Mouse (Mus musculus): Measurements from ENCODE around the gene Snap47. TPM values are rescaled to one million over a fixed set of nuclear protein-coding genes. Genes with fewer than 3 reads are reported as not detected.
A peak's percentile ranks its signal among the peaks of the same experiment; 100 is the strongest.
"Not testable (repeated sequence)": the region's sequence is repeated elsewhere in the genome, so short reads cannot be mapped to it uniquely, and the experiment has no call there.

The Snap47 gene
- polyA plus RNA-seq, 1 experiment from 2014 or later: 98.8 TPM

DNA sequence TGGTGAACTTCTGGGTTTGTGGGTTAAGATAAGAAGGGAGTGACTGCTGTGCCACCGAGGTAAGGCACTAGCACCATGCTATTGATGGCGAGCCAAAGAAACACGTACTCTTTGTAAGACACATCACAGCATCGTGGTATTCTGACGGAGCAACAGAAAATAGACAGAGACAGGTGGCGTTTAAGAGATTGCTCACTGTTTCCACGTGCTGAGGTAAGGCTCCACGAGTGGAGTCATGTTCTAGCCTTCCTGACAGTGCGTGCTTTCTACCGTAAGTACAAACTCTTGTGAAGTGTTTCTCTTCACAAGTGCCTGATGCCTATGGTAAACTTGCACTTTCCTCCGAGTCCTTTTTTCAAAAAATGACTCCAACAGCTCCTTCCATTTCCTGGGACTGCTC, 81.1 kb downstream of the Snap47 start:
- 79% methylated on average over 11 of the region's 11 CpGs for WGBS
- Histone ChIP-seq H3K4me3 (ENCODE audit: control insufficient read depth in 1 of 2, insufficient read depth in 1 of 2, low read depth in 1 of 2, low read length in 2 of 2) (no peak overlapping the region), H3K9ac (ENCODE audit: low read length) (no peak overlapping the region), H3K36me3 (ENCODE audit: control insufficient read depth, insufficient read depth, low read length) (no peaks in the 10 kb centered on the region), H3K9me3 (ENCODE audit: control insufficient read depth, low read length) (no peaks in the 10 kb centered on the region), H3K4me1 (ENCODE audit: control insufficient read depth in 2 of 2, insufficient read depth in 2 of 2, low read length in 2 of 2) (peaks cover 0 to 4% of the 10 kb centered on the region in 2 experiments; a peak in 2 of 4 replicates), H3K27ac (replicated peaks in 1 of 2; ENCODE audit: control insufficient read depth in 1 of 2, insufficient read depth in 1 of 2, low read depth in 2 of 2, low read length in 2 of 2) (no peak overlapping the region), H3K4me2 (ENCODE audit: low read length) (no peak overlapping the region), H3K27me3 (ENCODE audit: control insufficient read depth, insufficient read depth, low read length) (no peaks in the 10 kb centered on the region)
- ATAC-seq (ENCODE audit: insufficient number of reproducible peaks, insufficient read depth, low FRiP score, low read depth): no peak

- not testable (repeated sequence) for ATAC-seq (ENCODE audit: insufficient number of reproducible peaks, insufficient read depth, low FRiP score, low read depth); H3K27me3 ChIP-seq (ENCODE audit: control insufficient read depth, insufficient read depth, low read length); H3K4me2 ChIP-seq (ENCODE audit: low read length); H3K4me3 ChIP-seq (ENCODE audit: control insufficient read depth in 1 of 2, insufficient read depth in 1 of 2, low read depth in 1 of 2, low read length in 2 of 2); H3K36me3 ChIP-seq (ENCODE audit: control insufficient read depth, insufficient read depth, low read length); H3K9ac ChIP-seq (ENCODE audit: low read length); H3K27ac ChIP-seq (replicated peaks in 1 of 2; ENCODE audit: control insufficient read depth in 1 of 2, insufficient read depth in 1 of 2, low read depth in 2 of 2, low read length in 2 of 2); H3K9me3 ChIP-seq (ENCODE audit: control insufficient read depth, low read length)
- peaks cover 6 to 14% of the 10 kb centered on the region in 2 experiments; a peak in 3 of 4 replicates for H3K4me1 ChIP-seq (ENCODE audit: control insufficient read depth in 2 of 2, insufficient read depth in 2 of 2, low read length in 2 of 2)
- WGBS: 81% methylated on average over 4 of the region's 4 CpGs
Measured at GRCm38 (mm10) chr11:59367955-59368354, 83.0 kb downstream of the Snap47 start.

DNA sequence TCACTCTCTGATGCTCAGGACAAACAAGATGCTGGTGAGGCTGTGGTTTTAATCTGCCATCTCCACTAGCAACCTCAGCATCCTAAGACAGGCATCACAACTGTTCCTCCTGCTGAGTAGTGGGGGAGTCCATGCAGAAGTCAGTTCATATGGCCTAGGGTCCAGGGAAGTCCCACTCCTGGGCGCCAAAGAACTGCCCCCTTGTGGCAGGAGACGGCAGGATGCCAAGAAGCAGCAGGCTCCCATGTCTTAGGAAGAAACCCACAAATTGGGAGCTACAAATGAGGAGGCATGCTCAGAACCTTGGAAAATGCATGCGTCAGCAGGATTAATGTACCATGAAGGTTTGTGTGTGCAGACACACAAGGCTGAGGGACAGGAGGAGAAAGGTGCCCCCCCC, 84.4 kb downstream of the Snap47 start:
- WGBS: 28% methylated on average over 3 of the region's 3 CpGs
- Histone ChIP-seq H3K4me1 (ENCODE audit: control insufficient read depth in 2 of 2, insufficient read depth in 2 of 2, low read length in 2 of 2) (peaks cover 6 to 14% of the 10 kb centered on the region in 2 experiments; a peak in 3 of 4 replicates), H3K36me3 (ENCODE audit: control insufficient read depth, insufficient read depth, low read length) (no peaks in the 10 kb centered on the region), H3K4me3 (ENCODE audit: control insufficient read depth in 1 of 2, insufficient read depth in 1 of 2, low read depth in 1 of 2, low read length in 2 of 2) (no peak overlapping the region), H3K9ac (ENCODE audit: low read length) (no peak overlapping the region), H3K27ac (replicated peaks in 1 of 2; ENCODE audit: control insufficient read depth in 1 of 2, insufficient read depth in 1 of 2, low read depth in 2 of 2, low read length in 2 of 2) (no peak overlapping the region), H3K9me3 (ENCODE audit: control insufficient read depth, low read length) (no peaks in the 10 kb centered on the region), H3K4me2 (ENCODE audit: low read length) (no peak overlapping the region), H3K27me3 (ENCODE audit: control insufficient read depth, insufficient read depth, low read length) (no peaks in the 10 kb centered on the region)
- no peak for ATAC-seq (ENCODE audit: insufficient number of reproducible peaks, insufficient read depth, low FRiP score, low read depth)

DNA sequence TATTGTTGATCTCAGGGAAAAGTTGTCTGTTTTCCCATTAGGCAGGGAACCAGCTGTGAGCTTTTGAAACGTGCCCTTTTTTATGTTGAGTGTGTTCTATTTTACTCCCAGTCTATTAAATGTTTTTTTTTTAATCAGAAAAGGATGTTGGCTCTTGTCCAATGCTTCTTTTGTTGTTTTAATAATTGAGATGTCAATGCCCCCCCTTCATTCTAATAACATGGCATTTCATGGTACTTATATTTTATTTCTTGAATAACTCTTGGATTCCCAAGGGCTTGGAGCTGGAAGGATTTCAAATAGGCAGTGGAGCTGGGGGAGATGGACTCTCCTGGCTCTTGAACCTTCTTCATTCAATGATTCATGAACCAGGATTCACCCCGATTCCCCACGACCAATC, 85.0 kb downstream of the Snap47 start:
- Histone ChIP-seq H3K27me3 (ENCODE audit: control insufficient read depth, insufficient read depth, low read length) (no peaks in the 10 kb centered on the region), H3K9ac (ENCODE audit: low read length) (no peak overlapping the region), H3K4me2 (ENCODE audit: low read length) (no peak overlapping the region), H3K4me3 (ENCODE audit: control insufficient read depth in 1 of 2, insufficient read depth in 1 of 2, low read depth in 1 of 2, low read length in 2 of 2) (no peak overlapping the region), H3K27ac (replicated peaks in 1 of 2; ENCODE audit: control insufficient read depth in 1 of 2, insufficient read depth in 1 of 2, low read depth in 2 of 2, low read length in 2 of 2) (no peak overlapping the region), H3K4me1 (ENCODE audit: control insufficient read depth in 2 of 2, insufficient read depth in 2 of 2, low read length in 2 of 2) (peaks cover 6 to 14% of the 10 kb centered on the region in 2 experiments; a peak in 3 of 4 replicates), H3K9me3 (ENCODE audit: control insufficient read depth, low read length) (no peaks in the 10 kb centered on the region), H3K36me3 (ENCODE audit: control insufficient read depth, insufficient read depth, low read length) (no peaks in the 10 kb centered on the region)
- WGBS: 84% methylated on average over 3 of the region's 3 CpGs
- no peak for ATAC-seq (ENCODE audit: insufficient number of reproducible peaks, insufficient read depth, low FRiP score, low read depth)

DNA sequence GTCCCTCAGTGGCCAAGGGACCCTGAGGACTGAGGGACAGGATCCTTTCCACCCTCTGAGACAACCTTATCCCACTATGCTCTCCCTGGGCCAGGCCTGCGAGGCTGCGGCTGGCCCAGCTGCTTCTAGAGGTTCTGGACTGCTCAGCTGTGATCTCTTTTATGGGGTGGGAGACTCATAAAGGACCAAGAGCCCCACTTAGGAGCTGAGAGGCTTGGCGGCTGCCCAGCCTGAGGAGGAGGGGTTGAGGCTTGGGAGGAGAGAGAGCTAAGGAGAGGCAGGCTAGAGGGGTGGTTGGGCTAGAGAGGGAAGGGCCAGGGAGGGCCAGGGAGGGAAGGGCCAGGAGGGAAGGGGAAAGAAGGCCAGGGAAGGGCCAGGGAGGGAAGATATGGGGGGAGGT, 86.6 kb downstream of the Snap47 start:
- H3K36me3 ChIP-seq (ENCODE audit: control insufficient read depth, insufficient read depth, low read length): no peaks in the 10 kb centered on the region
- H3K27ac ChIP-seq (replicated peaks in 1 of 2; ENCODE audit: control insufficient read depth in 1 of 2, insufficient read depth in 1 of 2, low read depth in 2 of 2, low read length in 2 of 2): peak overlapping the region in 1 of 2 experiments; percentile 50; a peak in 2 of 4 replicates
- H3K4me2 ChIP-seq (ENCODE audit: low read length): no peak overlapping the region
- H3K9me3 ChIP-seq (ENCODE audit: control insufficient read depth, low read length): no peaks in the 10 kb centered on the region
- H3K4me3 ChIP-seq (ENCODE audit: control insufficient read depth in 1 of 2, insufficient read depth in 1 of 2, low read depth in 1 of 2, low read length in 2 of 2): no peak overlapping the region
- peak; percentile 68; the same call in 1 of the 2 replicates for ATAC-seq (ENCODE audit: insufficient number of reproducible peaks, insufficient read depth, low FRiP score, low read depth)
- no peak overlapping the region for H3K9ac ChIP-seq (ENCODE audit: low read length)
- H3K4me1 ChIP-seq (ENCODE audit: control insufficient read depth in 2 of 2, insufficient read depth in 2 of 2, low read length in 2 of 2): peaks cover 6 to 14% of the 10 kb centered on the region in 2 experiments; a peak in 3 of 4 replicates
- WGBS: 26% methylated on average over 3 of the region's 3 CpGs
- H3K27me3 ChIP-seq (ENCODE audit: control insufficient read depth, insufficient read depth, low read length): no peaks in the 10 kb centered on the region

DNA sequence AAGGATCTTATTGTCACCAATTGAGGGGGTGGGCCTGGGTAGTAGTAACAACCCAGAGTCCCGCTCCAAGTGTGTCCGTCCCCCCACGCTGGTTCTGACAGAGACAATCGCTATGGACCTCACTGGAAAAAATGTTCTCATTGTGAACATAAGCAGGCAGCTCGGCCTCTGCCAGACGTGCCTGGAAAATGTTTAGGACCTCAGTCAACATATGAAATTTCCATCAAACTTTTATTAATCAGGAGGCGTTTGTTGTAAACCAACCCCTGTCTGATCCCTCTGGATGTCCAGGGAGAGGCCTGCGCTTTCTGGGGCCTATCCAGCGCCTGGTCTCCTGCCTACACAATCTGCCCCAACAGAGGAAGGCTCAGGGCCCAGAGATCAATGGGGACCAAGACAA, 87.0 kb downstream of the Snap47 start:
- Histone ChIP-seq H3K4me2 (ENCODE audit: low read length) (no peak overlapping the region), H3K36me3 (ENCODE audit: control insufficient read depth, insufficient read depth, low read length) (no peaks in the 10 kb centered on the region), H3K9me3 (ENCODE audit: control insufficient read depth, low read length) (no peaks in the 10 kb centered on the region), H3K27ac (replicated peaks in 1 of 2; ENCODE audit: control insufficient read depth in 1 of 2, insufficient read depth in 1 of 2, low read depth in 2 of 2, low read length in 2 of 2) (peak overlapping the region in 1 of 2 experiments; percentile 50; a peak in 2 of 4 replicates), H3K4me1 (ENCODE audit: control insufficient read depth in 2 of 2, insufficient read depth in 2 of 2, low read length in 2 of 2) (peaks cover 6 to 14% of the 10 kb centered on the region in 2 experiments; a peak in 3 of 4 replicates), H3K27me3 (ENCODE audit: control insufficient read depth, insufficient read depth, low read length) (no peaks in the 10 kb centered on the region), H3K4me3 (ENCODE audit: control insufficient read depth in 1 of 2, insufficient read depth in 1 of 2, low read depth in 1 of 2, low read length in 2 of 2) (no peak overlapping the region), H3K9ac (ENCODE audit: low read length) (no peak overlapping the region)
- 78% methylated on average over 9 of the region's 9 CpGs for WGBS
- ATAC-seq (ENCODE audit: insufficient number of reproducible peaks, insufficient read depth, low FRiP score, low read depth): no peak

DNA sequence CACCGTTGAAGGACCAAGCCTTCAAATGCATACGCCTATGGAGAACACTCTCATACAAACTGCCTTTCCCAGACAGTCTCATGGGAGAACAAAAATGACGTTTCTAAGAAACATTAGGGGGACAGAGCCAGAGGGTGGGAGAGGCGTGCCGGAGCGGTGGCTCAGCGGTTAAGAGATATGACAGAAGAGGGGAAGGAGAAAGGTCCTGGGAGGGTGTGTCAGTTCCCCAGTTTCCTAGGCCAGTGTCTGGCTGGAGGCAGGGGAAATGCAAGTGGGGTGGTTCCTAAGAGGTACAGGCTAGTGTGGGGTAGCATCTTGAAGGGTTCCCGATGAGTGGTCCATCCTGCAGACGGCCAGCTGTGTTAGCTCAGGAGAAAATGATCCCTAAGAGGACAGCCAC, 89.7 kb downstream of the Snap47 start:
- H3K27ac ChIP-seq (replicated peaks in 1 of 2; ENCODE audit: control insufficient read depth in 1 of 2, insufficient read depth in 1 of 2, low read depth in 2 of 2, low read length in 2 of 2): no peak overlapping the region
- no peaks in the 10 kb centered on the region for H3K36me3 ChIP-seq (ENCODE audit: control insufficient read depth, insufficient read depth, low read length)
- peaks cover 6 to 14% of the 10 kb centered on the region in 2 experiments; a peak in 3 of 4 replicates for H3K4me1 ChIP-seq (ENCODE audit: control insufficient read depth in 2 of 2, insufficient read depth in 2 of 2, low read length in 2 of 2)
- H3K9me3 ChIP-seq (ENCODE audit: control insufficient read depth, low read length): no peaks in the 10 kb centered on the region
- no peak overlapping the region for H3K9ac ChIP-seq (ENCODE audit: low read length)
- H3K4me3 ChIP-seq (ENCODE audit: control insufficient read depth in 1 of 2, insufficient read depth in 1 of 2, low read depth in 1 of 2, low read length in 2 of 2): no peak overlapping the region
- H3K4me2 ChIP-seq (ENCODE audit: low read length): no peak overlapping the region
- no peak for ATAC-seq (ENCODE audit: insufficient number of reproducible peaks, insufficient read depth, low FRiP score, low read depth)
- 74% methylated on average over 9 of the region's 9 CpGs for WGBS
- H3K27me3 ChIP-seq (ENCODE audit: control insufficient read depth, insufficient read depth, low read length): no peaks in the 10 kb centered on the region

Measured in heart, embryonic 14.5 days (tissue).